Mouse (Mus musculus): ENCODE data around the gene Mreg. TPM values are rescaled to one million over a fixed set of nuclear protein-coding genes. Genes with fewer than 3 reads are reported as not detected.
"Not testable (repeated sequence)": the region's sequence is repeated elsewhere in the genome, so short reads cannot be mapped to it uniquely, and the experiment has no call there.

Mreg gene
- 1 to 10 TPM; 3.1 to 3.6 TPM for total RNA-seq (2021)
- long read RNA-seq, experiment 1, partial matches to known transcripts, result 0 of 5 reads
- long read RNA-seq, experiment 1, other reads (novel, unspliced or antisense), result 1 of 5 reads
- long read RNA-seq, experiment 2, transcript Mreg-201 (5 exons, 2,284 nt), result major isoform, 6 of 7 reads
- long read RNA-seq, experiment 2, partial matches to known transcripts, result 0 of 7 reads
- long read RNA-seq, experiment 2, other reads (novel, unspliced or antisense), result 1 of 7 reads

GRCm38 (mm10) chr1:72211701-72212699 lies at the start of gene Mreg:
TSS of gene Mreg (minus strand) at chr1:72212307.
- DNase-seq (ENCODE audit: low spot score in 2 of 2), result peak; percentile 44 to 69
- peak; percentile 63 for TF ChIP-seq CTCF (conservative IDR thresholded peaks at IDR 0.05)

GRCm38 (mm10) chr1:72256381-72257256 lies 44.5 kb upstream of the Mreg start:
- TF ChIP-seq CTCF (conservative IDR thresholded peaks at IDR 0.05), result no peak; the same call in 1 of the 2 replicates
- no peak for DNase-seq (ENCODE audit: low spot score in 2 of 2)
- Histone ChIP-seq H3K4me3 (no peak overlapping the region), H3K27ac (0 out of 2 replicates have a peak overlapping the region, but pooled peaks have one; percentile 3)

More at GRCm38 (mm10) chr1:72211701-72212699, at the start of gene Mreg:
- H3K4me3 ChIP-seq, result peak within 1 kb of the TSS; percentile 73
- peak within 1 kb of the TSS; percentile 55; the same call in 1 of the 2 replicates for H3K27ac ChIP-seq

GRCm38 (mm10) chr1:72255854-72256175 lies 43.7 kb upstream of the Mreg start:
- peak overlapping the region; percentile 39; the same call in 1 of the 2 replicates for H3K27ac ChIP-seq
- no peak for DNase-seq (ENCODE audit: low spot score in 2 of 2)
- peak overlapping the region; percentile 47 for H3K4me3 ChIP-seq
- no peak for TF ChIP-seq CTCF (conservative IDR thresholded peaks at IDR 0.05)

DNA sequence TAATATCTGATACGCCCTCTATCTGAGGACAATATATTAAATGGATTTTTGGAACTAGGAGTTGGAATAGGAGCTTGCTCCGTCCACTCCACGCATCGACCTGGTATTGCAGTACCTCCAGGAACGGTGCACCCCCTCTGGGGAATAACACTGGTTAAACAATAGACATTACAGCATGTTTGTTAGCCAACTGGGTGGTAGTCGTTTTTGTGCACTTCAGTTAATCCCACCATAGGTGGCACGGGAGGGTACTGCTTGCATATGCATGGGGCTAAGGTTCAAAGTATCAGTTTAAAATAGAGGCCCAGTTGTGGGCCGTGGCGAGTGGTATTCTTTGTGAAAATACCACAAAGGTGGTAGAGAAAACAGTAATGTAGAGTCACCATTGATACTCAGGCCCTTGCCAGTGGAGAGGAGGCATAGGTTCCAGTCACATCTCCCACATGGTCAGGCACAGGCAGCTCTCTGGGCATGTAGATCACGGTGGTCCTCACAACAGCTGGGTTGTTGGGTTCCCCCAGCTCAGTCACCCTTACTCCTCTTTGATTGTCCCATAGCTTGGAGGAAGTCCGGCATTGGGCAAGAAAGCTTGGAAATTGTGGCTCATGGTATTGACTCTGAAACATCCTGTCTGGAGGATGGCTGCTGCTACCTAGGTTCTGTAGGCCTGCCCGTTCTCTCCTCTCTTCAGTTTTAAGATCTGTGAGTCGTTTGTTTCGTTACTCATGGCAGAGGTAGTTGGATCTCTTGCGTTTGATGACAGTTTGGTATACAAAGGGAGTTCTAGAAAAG lies 43.2 kb upstream of the Mreg start:
- peak overlapping the region; percentile 92 for H3K27ac ChIP-seq
- peak overlapping the region; percentile 47 for H3K4me3 ChIP-seq
- peak; percentile 27 to 43 for DNase-seq (ENCODE audit: low spot score in 2 of 2)
- TF ChIP-seq CTCF (conservative IDR thresholded peaks at IDR 0.05), result peak; percentile 46

DNA sequence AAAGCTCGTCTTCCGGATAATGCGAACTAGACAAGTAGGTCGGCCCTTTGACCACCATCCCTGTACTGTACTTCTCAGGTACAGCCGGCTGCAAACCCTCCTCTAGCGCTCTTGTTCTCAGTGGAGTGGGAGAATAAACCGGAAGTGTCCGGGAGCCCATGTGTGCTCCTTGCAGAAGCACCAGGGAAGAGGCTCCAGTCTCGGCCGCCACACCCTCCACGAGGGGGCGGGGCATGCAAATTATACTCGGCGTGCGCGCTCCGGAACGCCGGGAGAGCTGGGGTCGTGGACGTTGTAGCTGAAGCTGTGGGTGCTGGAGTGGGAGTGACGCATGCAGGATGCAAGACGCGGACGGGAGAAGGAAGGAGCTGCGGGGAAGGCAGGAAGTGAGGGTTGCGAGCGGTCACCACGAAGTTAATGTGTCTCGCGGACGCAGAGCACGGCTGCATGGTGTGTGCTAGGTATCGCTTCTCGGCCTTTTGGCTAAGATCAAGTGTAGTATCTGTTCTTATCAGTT lies 42.5 kb upstream of the Mreg start:
- Histone ChIP-seq H3K27ac (peak overlapping the region; percentile 92), H3K4me3 (peak overlapping the region; percentile 47)
- no peak for TF ChIP-seq CTCF (conservative IDR thresholded peaks at IDR 0.05)
- peak; percentile 76 to 83 for DNase-seq (ENCODE audit: low spot score in 2 of 2)

DNA sequence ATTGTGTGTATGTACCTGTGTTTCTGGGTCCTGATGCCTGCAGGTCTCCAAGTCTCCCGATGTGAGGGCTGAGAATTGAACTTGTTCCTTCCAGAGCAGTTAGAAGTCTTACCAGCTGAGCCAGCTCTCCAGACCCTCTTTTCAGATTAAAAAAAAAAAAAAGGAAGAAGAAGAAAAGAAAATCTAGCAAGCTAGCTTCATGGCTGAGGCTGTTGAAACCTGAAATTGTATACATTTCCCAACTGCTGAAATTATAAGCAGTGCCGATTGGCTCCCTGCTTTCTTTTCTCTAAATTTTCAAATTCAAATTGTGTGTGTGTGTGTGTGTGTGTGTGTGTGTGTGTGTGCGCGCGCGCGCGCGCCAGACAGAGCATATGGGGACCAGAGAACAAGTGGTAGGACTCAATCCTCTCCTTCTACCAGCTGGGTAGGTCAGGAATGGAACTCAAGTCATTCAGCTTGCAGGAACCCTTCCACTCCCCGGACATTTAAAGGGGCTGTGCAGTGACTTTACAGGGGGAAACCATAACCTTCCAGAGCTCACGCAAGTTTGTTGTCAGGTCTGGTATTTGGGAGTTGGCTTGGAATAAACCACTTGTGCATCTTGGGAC lies 41.9 kb upstream of the Mreg start:
- H3K27ac ChIP-seq, result peak overlapping the region; percentile 92
- peak overlapping the region; percentile 47 for H3K4me3 ChIP-seq
- DNase-seq (ENCODE audit: low spot score in 2 of 2), result no peak
- TF ChIP-seq CTCF (conservative IDR thresholded peaks at IDR 0.05), result no peak

- DNase-seq (ENCODE audit: low spot score in 2 of 2), result no peak
- Histone ChIP-seq H3K4me3 (no peak overlapping the region), H3K27ac (no peak overlapping the region)
- TF ChIP-seq CTCF (conservative IDR thresholded peaks at IDR 0.05), result no peak
These were observed 39.7 kb upstream of the Mreg start for GRCm38 (mm10) chr1:72251806-72252205.

- not testable (repeated sequence) for H3K27ac ChIP-seq; DNase-seq (ENCODE audit: low spot score in 2 of 2); H3K4me3 ChIP-seq
These were observed 36.2 kb upstream of the Mreg start for GRCm38 (mm10) chr1:72248226-72248737.

DNA sequence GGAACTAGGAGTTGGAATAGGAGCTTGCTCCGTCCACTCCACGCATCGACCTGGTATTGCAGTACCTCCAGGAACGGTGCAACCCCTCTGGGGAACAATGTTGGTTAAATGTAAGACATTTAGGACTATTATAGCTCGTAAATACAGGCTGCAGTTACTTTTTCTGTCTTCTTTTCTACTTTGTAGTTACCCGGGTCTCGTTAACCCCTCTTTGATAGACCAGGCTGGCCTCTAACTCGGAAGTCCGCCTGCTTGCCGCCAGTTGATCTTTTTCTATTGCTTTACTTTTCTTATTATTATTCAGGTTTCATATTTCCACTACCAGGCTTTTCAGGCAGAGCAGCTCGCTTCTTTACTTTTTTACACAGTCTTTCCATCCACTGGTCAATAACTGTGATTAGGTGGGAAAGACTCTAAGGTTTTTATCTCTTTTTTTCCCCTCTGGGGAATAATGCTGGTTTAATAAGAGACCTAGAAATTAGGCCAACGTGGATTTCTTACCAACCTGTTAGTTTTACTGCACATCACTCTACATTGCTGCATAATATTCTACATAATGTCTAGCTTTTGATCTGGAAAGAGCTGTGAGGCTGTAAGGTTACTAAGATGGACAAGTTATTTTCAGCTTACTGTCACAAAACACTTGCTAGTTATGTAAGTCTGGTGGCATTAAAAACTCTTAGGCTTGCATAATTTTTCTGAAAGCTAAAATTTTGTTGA lies 32.4 kb upstream of the Mreg start:
- peak overlapping the region; percentile 98 for H3K27ac ChIP-seq
- TF ChIP-seq CTCF (conservative IDR thresholded peaks at IDR 0.05), result no peak
- peak overlapping the region; percentile 67 for H3K4me3 ChIP-seq
- DNase-seq (ENCODE audit: low spot score in 2 of 2), result no peak

DNA sequence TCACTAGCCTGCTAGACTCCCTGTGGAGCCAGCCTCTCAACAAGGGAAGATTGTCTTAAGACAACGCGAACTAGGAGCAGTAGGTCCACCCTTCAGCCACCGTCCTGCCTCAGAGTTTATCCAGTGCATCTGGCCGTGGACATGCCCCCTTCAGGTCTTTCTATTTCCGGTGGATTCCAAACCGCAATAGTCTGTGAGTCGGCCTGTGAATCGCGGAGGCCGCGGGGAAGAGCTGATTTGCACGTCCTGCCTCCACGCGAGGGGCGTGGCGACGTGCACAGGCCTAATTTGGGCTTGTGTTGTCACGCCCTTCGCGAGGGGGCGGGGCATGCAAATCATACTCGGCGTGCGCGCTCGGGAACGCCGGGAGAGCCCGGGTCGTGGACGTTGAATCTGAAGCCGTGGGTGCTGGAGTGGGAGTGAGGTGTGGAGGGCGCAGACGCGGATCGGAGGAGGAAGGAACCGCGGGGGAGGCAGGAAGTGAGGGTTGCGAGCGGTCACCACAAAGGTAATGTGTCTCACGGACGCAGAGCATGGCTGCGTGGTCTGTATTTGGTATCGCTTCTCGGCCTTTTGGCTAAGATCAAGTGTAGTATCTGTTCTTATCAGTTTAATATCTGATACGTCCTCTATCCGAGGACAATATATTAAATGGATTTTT lies 31.7 kb upstream of the Mreg start:
- Histone ChIP-seq H3K4me3 (peak overlapping the region; percentile 67), H3K27ac (peak overlapping the region; percentile 98)
- 0 out of 2 replicates have a peak, but pooled peaks have one; percentile 12 for TF ChIP-seq CTCF (conservative IDR thresholded peaks at IDR 0.05)
- peak; percentile 94 for DNase-seq (ENCODE audit: low spot score in 2 of 2)
